Mouse (Mus musculus): ENCODE results near the gene Cnot8.

DNA sequence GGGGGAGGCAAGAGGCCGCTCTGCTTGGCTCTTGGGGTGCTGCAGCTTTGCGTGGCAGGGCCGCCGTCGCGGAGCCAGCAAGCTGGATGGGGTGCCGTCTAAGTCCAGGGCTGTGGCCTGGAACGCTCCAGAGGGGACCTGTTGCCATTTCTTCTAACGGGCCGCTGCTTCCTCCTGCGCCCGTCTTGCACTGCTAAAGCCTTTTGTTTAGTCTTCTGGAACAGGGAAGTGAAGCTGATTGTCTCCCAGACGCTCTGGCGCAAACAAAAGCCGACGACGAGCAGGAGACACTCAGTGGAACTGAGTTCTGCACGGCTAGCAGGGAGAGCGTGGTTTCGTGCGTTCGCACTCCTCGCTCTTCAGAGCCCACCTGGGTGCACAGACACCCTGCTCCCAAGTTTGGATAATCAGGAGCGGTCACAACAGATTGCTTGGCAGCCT lies 418 bp downstream of the Cnot8 start:
- TF ChIP-seq CTCF (IDR thresholded peaks at IDR 0.05; ENCODE audit: borderline replicate concordance, insufficient read depth, low read length) (no peak), POLR2A (IDR thresholded peaks at IDR 0.05; ENCODE audit: low read depth, low read length) (no peak)
